ENCODE assay signal across 8 mouse cellular contexts in the genomic region with DNA sequence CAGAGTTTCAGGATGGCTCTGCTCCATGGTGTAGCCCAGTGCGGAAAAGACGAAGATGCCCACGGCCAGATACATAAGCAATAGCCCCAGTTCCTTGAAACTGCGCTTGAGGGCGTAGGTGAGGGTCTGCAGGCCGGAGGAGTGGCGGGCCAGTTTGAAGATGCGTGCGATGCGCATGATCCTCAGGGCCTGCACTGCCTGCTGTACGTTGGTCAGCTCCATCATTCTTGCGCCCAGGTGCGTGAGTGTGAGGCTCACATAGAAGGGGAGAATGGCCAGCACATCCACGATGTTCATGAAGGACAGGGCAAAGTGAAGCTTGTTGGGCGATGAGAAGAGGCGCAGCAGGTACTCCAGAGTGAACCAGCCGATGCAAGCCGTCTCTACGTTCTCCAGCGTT. TPM values are rescaled to one million over a fixed set of nuclear protein-coding genes. Genes with fewer than 3 reads are reported as not detected.
DNase-seq lines count a peak whose midpoint lies in the region; ATAC-seq lines count a peak whose summit lies in the region.

No protein-coding gene starts in this region.

- no peaks in the 10 kb centered on the region for H3K36me3 ChIP-seq in kidney, embryonic 15.5 days
- H3K36me3 ChIP-seq in forebrain, embryonic 10.5 days (replicated peaks): no peaks in the 10 kb centered on the region
- H3K36me3 ChIP-seq in intestine, embryonic 16.5 days (ENCODE audit: control insufficient read depth, insufficient read depth, low read length): no peaks in the 10 kb centered on the region
- H3K36me3 ChIP-seq in neural tube, embryonic 14.5 days (ENCODE audit: control insufficient read depth, insufficient read depth, low read length): no peaks in the 10 kb centered on the region

- ATAC-seq in kidney, embryonic 15.5 days (replicated peaks; ENCODE audit: low FRiP score): no peak
- ATAC-seq in intestine, embryonic 16.5 days: no peak
- ATAC-seq in neural tube, embryonic 14.5 days (ENCODE audit: low read depth): no peak

- 71% methylated on average over 20 of the region's 20 CpGs for WGBS in kidney, embryonic 15.5 days
- WGBS in forebrain, embryonic 10.5 days: 76% methylated on average over 20 of the region's 20 CpGs
- 71% methylated on average over 20 of the region's 20 CpGs for WGBS in intestine, embryonic 16.5 days
- 74% methylated on average over 20 of the region's 20 CpGs for WGBS in neural tube, embryonic 14.5 days

- peaks cover 44% of the 10 kb centered on the region for H3K27me3 ChIP-seq in kidney, embryonic 15.5 days
- H3K27me3 ChIP-seq in forebrain, embryonic 10.5 days (ENCODE audit: poor library complexity, severe bottlenecking): peaks cover 55% of the 10 kb centered on the region
- peaks cover 28% of the 10 kb centered on the region for H3K27me3 ChIP-seq in intestine, embryonic 16.5 days (replicated peaks; ENCODE audit: control insufficient read depth, insufficient read depth, low read length)
- peaks cover 7% of the 10 kb centered on the region for H3K27me3 ChIP-seq in neural tube, embryonic 14.5 days (ENCODE audit: control insufficient read depth, insufficient read depth, low read length)

- H3K4me1 ChIP-seq in kidney, embryonic 15.5 days: peaks cover 18% of the 10 kb centered on the region
- peaks cover 18% of the 10 kb centered on the region for H3K4me1 ChIP-seq in forebrain, embryonic 10.5 days
- H3K4me1 ChIP-seq in intestine, embryonic 16.5 days (ENCODE audit: control insufficient read depth, insufficient read depth, low read length): peaks cover 10% of the 10 kb centered on the region; the same call in 1 of the 2 replicates
- no peaks in the 10 kb centered on the region for H3K4me1 ChIP-seq in neural tube, embryonic 14.5 days (ENCODE audit: control insufficient read depth, insufficient read depth, low read length)

- H3K9me3 ChIP-seq in kidney, embryonic 15.5 days (replicated peaks): no peaks in the 10 kb centered on the region
- H3K9me3 ChIP-seq in forebrain, embryonic 10.5 days: no peaks in the 10 kb centered on the region
- H3K9me3 ChIP-seq in intestine, embryonic 16.5 days (ENCODE audit: control insufficient read depth, low read length): no peaks in the 10 kb centered on the region
- no peaks in the 10 kb centered on the region for H3K9me3 ChIP-seq in neural tube, embryonic 14.5 days (ENCODE audit: control insufficient read depth, low read length)

- H3K9ac ChIP-seq in kidney, embryonic 15.5 days: no peak overlapping the region
- H3K9ac ChIP-seq in intestine, embryonic 16.5 days (ENCODE audit: low read depth, low read length): no peak overlapping the region
- no peak overlapping the region for H3K9ac ChIP-seq in neural tube, embryonic 14.5 days (replicated peaks; ENCODE audit: low read depth, low read length)

- H3K27ac ChIP-seq in kidney, embryonic 15.5 days: no peak overlapping the region
- H3K27ac ChIP-seq in forebrain, embryonic 10.5 days: no peak overlapping the region; the same call in 1 of the 2 replicates
- no peak overlapping the region for H3K27ac ChIP-seq in intestine, embryonic 16.5 days (ENCODE audit: low read length)
- no peak overlapping the region for H3K27ac ChIP-seq in neural tube, embryonic 14.5 days (ENCODE audit: low read depth, low read length)

- H3K4me3 ChIP-seq in kidney, embryonic 15.5 days (replicated peaks): peak overlapping the region; percentile 54
- H3K4me3 ChIP-seq in forebrain, embryonic 10.5 days: peak overlapping the region; percentile 69
- 0 out of 2 replicates have a peak overlapping the region, but pooled peaks have one; percentile 55 for H3K4me3 ChIP-seq in intestine, embryonic 16.5 days (ENCODE audit: low read length)
- H3K4me3 ChIP-seq in neural tube, embryonic 14.5 days (ENCODE audit: low read depth, low read length): peak overlapping the region; percentile 59

- peak overlapping the region; percentile 98 for H3K4me2 ChIP-seq in kidney, embryonic 15.5 days
- H3K4me2 ChIP-seq in intestine, embryonic 16.5 days (ENCODE audit: low read depth, low read length): peak overlapping the region; percentile 98
- H3K4me2 ChIP-seq in neural tube, embryonic 14.5 days (ENCODE audit: low read depth, low read length): peak overlapping the region; percentile 93

- DNase-seq in kidney, adult 8-10 months: no peak
- DNase-seq in forebrain, embryonic 10.5 days (ENCODE audit: extremely low spot score, low spot score): no peak
- no peak for DNase-seq in spleen, postnatal 10 days (ENCODE audit: low spot score in 2 of 2)
- DNase-seq in gastrocnemius, adult 8-10 months (ENCODE audit: low spot score in 2 of 2): no peak
- DNase-seq in ovary, postnatal 10 days (ENCODE audit: low spot score): no peak

RNA-seq across cellular contexts. Expression of a gene that starts 1.6 kb away (rescaled TPM):
- polyA plus RNA-seq in kidney, embryonic 15.5 days (2015; fragmentation: Nextera tagmentation; extraction: Ambion mirVana): 0.58 and 0.64 TPM in 2 replicates
- 0.50 and 0.62 TPM in 2 replicates for polyA plus RNA-seq in forebrain, embryonic 10.5 days (2016; fragmentation: Nextera tagmentation; extraction: Ambion mirVana)
- 0.61 and 0.66 TPM in 2 replicates for polyA plus RNA-seq in intestine, embryonic 16.5 days (2015; fragmentation: Nextera tagmentation; extraction: Ambion mirVana)
- 2.1 and 2.8 TPM in 2 replicates for polyA plus RNA-seq in neural tube, embryonic 14.5 days (2014; fragmentation: Nextera tagmentation; extraction: Ambion mirVana)
- 10 to 100 TPM in 1 of 4 experiments, 1 to 10 TPM in 3; 1.1 to 11.7 (median 2.7) TPM for total RNA-seq in gastrocnemius, adult 8-10 months (2022)
